Comparison of ENCODE assay signal across 23 mouse cellular contexts in genomic region chr16:25385498-25386192, GRCm38 (mm10).
DNase-seq lines count a peak whose midpoint lies in the region; ATAC-seq and TF ChIP-seq lines count a peak whose summit lies in the region.
"Had no signal": no experiment of that assay in that cellular context is flagged by ENCODE, and none has a peak within 500 bp of the region (broad histone marks: within the 10 kb centered on the region; RNA-seq: fewer than 3 reads in every experiment).

No protein-coding gene starts in this region.

- no peak for DNase-seq in forebrain, embryonic 11.5 days (ENCODE audit: low spot score)
- DNase-seq in 3134 (ENCODE audit: extremely low read depth, insufficient read length, low spot score) (peak; percentile 46), Patski (ENCODE audit: low read depth, low spot score) (no peak)
- DNase-seq: adrenal gland, postnatal 25 days; cerebellum, adult 9-10 months; gastrocnemius, postnatal 14 days; heart, adult 2 months; kidney, adult 11 months; kidney, postnatal 4 days; left cerebral cortex, postnatal 4 days; right cerebral cortex, adult 18-20 months; right cerebral cortex, postnatal 4 days had no signal

- H3K9ac ChIP-seq in forebrain, embryonic 16.5 days (replicated peaks; ENCODE audit: low read depth, low read length), result no peak overlapping the region
- H3K9ac ChIP-seq in forebrain, embryonic 11.5 days (ENCODE audit: low read length), result no peak overlapping the region
- H3K9ac ChIP-seq in stomach, embryonic 15.5 days, result no peak overlapping the region
- H3K9ac ChIP-seq in neural tube, embryonic 15.5 days (replicated peaks), result no peak overlapping the region
- H3K9ac ChIP-seq in kidney, embryonic 16.5 days (replicated peaks; ENCODE audit: low read length), result no peak overlapping the region
- H3K9ac ChIP-seq: forebrain, embryonic 15.5 days; hindbrain, embryonic 13.5 days; kidney, embryonic 15.5 days had no signal

- no peak for TF ChIP-seq CTCF in Patski (IDR thresholded peaks at IDR 0.05)

- peak; percentile 47; the same call in 1 of the 2 replicates for ATAC-seq in forebrain, embryonic 16.5 days
- ATAC-seq in forebrain, embryonic 11.5 days (replicated peaks; ENCODE audit: low FRiP score), result no peak
- ATAC-seq in Patski, result peak; percentile 92
- no peak for ATAC-seq in stomach, embryonic 15.5 days (ENCODE audit: insufficient read depth, low FRiP score, low read depth)
- ATAC-seq in neural tube, embryonic 15.5 days (ENCODE audit: low FRiP score), result no peak
- no peak for ATAC-seq in kidney, embryonic 16.5 days (ENCODE audit: low FRiP score, low TSS enrichment)
- ATAC-seq: forebrain, embryonic 15.5 days; lung, postnatal 0 days; midbrain, embryonic 16.5 days had no signal

- POLR2A ChIA-PET in Patski (lab: Charles Lee), result no interaction called here

- H3K4me1 ChIP-seq in forebrain, embryonic 16.5 days (replicated peaks; ENCODE audit: control insufficient read depth, insufficient read depth, low read length), result no peaks in the 10 kb centered on the region
- H3K4me1 ChIP-seq in forebrain, embryonic 11.5 days (replicated peaks; ENCODE audit: control insufficient read depth, insufficient read depth, low read length), result no peaks in the 10 kb centered on the region
- H3K4me1 ChIP-seq in stomach, embryonic 15.5 days, result no peaks in the 10 kb centered on the region
- H3K4me1 ChIP-seq in neural tube, embryonic 15.5 days, result no peaks in the 10 kb centered on the region
- H3K4me1 ChIP-seq in kidney, embryonic 16.5 days (ENCODE audit: insufficient read depth, low read length), result peaks cover 3% of the 10 kb centered on the region; the same call in 1 of the 2 replicates
- H3K4me1 ChIP-seq: forebrain, embryonic 15.5 days; hindbrain, embryonic 13.5 days; midbrain, embryonic 10.5 days had no signal

- CTCF ChIA-PET in Patski (lab: Charles Lee), result interaction anchor here (0.8 to 1.7 kb wide), 3 partner anchors 9 to 40 kb away, joined by 3 to 4 read pairs (median 3); no protein-coding TSS in a partner anchor

- H3K9me3 ChIP-seq in forebrain, embryonic 16.5 days (ENCODE audit: control insufficient read depth, low read length), result no peaks in the 10 kb centered on the region
- H3K9me3 ChIP-seq in forebrain, embryonic 11.5 days (ENCODE audit: control insufficient read depth, low read length), result no peaks in the 10 kb centered on the region
- H3K9me3 ChIP-seq in stomach, embryonic 15.5 days, result no peaks in the 10 kb centered on the region
- H3K9me3 ChIP-seq in neural tube, embryonic 15.5 days (replicated peaks), result no peaks in the 10 kb centered on the region
- H3K9me3 ChIP-seq in kidney, embryonic 16.5 days (ENCODE audit: low read length), result no peaks in the 10 kb centered on the region
- H3K9me3 ChIP-seq: forebrain, embryonic 15.5 days; hindbrain, embryonic 13.5 days; kidney, embryonic 15.5 days; midbrain, embryonic 10.5 days had no signal

- no peak overlapping the region for H3K27ac ChIP-seq in forebrain, embryonic 16.5 days (ENCODE audit: low read length)
- H3K27ac ChIP-seq in forebrain, embryonic 11.5 days (ENCODE audit: low read depth, low read length), result no peak overlapping the region
- H3K27ac ChIP-seq in stomach, embryonic 15.5 days, result peak overlapping the region; percentile 52; the same call in 1 of the 2 replicates
- H3K27ac ChIP-seq in neural tube, embryonic 15.5 days (replicated peaks), result no peak overlapping the region
- H3K27ac ChIP-seq in kidney, embryonic 16.5 days (ENCODE audit: low read length), result no peak overlapping the region
- H3K27ac ChIP-seq: forebrain, embryonic 15.5 days; heart, adult 2 months; hindbrain, embryonic 13.5 days; kidney, embryonic 15.5 days; left cerebral cortex, adult 2 months; midbrain, embryonic 10.5 days had no signal

- H3K27me3 ChIP-seq in forebrain, embryonic 16.5 days (replicated peaks; ENCODE audit: control insufficient read depth, insufficient read depth, low read length), result no peaks in the 10 kb centered on the region
- H3K27me3 ChIP-seq in forebrain, embryonic 11.5 days (ENCODE audit: control insufficient read depth, insufficient read depth, low read length), result no peaks in the 10 kb centered on the region
- no peaks in the 10 kb centered on the region for H3K27me3 ChIP-seq in Patski
- H3K27me3 ChIP-seq in stomach, embryonic 15.5 days (replicated peaks), result no peaks in the 10 kb centered on the region
- H3K27me3 ChIP-seq in neural tube, embryonic 15.5 days (replicated peaks), result no peaks in the 10 kb centered on the region
- H3K27me3 ChIP-seq in kidney, embryonic 16.5 days (ENCODE audit: insufficient read depth, low read length), result no peaks in the 10 kb centered on the region
- H3K27me3 ChIP-seq: forebrain, embryonic 15.5 days; hindbrain, embryonic 13.5 days; kidney, embryonic 15.5 days had no signal

- no peak overlapping the region for H3K4me2 ChIP-seq in forebrain, embryonic 16.5 days (ENCODE audit: low read length)
- no peak overlapping the region for H3K4me2 ChIP-seq in forebrain, embryonic 11.5 days (ENCODE audit: low read depth, low read length, severe bottlenecking)
- H3K4me2 ChIP-seq in stomach, embryonic 15.5 days, result no peak overlapping the region
- H3K4me2 ChIP-seq in neural tube, embryonic 15.5 days, result no peak overlapping the region
- H3K4me2 ChIP-seq in kidney, embryonic 16.5 days (replicated peaks; ENCODE audit: low read depth, low read length), result no peak overlapping the region
- H3K4me2 ChIP-seq: forebrain, embryonic 15.5 days; hindbrain, embryonic 13.5 days; kidney, embryonic 15.5 days had no signal

- 70% methylated on average over 6 of the region's 6 CpGs for WGBS in forebrain, embryonic 16.5 days
- WGBS in forebrain, embryonic 11.5 days, result 89% methylated on average over 6 of the region's 6 CpGs
- WGBS in stomach, embryonic 15.5 days, result 63% methylated on average over 6 of the region's 6 CpGs
- 79% methylated on average over 6 of the region's 6 CpGs for WGBS in neural tube, embryonic 15.5 days
- WGBS in kidney, embryonic 16.5 days, result 65% methylated on average over 6 of the region's 6 CpGs

- no peaks in the 10 kb centered on the region for H3K36me3 ChIP-seq in forebrain, embryonic 16.5 days (ENCODE audit: control insufficient read depth, insufficient read depth)
- no peaks in the 10 kb centered on the region for H3K36me3 ChIP-seq in forebrain, embryonic 11.5 days (ENCODE audit: control insufficient read depth, insufficient read depth, low read length)
- no peaks in the 10 kb centered on the region for H3K36me3 ChIP-seq in stomach, embryonic 15.5 days
- no peaks in the 10 kb centered on the region for H3K36me3 ChIP-seq in neural tube, embryonic 15.5 days
- no peaks in the 10 kb centered on the region for H3K36me3 ChIP-seq in kidney, embryonic 16.5 days (ENCODE audit: insufficient read depth, low read length)
- H3K36me3 ChIP-seq: forebrain, embryonic 15.5 days; hindbrain, embryonic 13.5 days; kidney, embryonic 15.5 days; midbrain, embryonic 10.5 days had no signal

- in situ Hi-C loops in Patski (cut with MboI; ENCODE audit: low pct_unique_long_range_greater_than_20kb), result no loop called here

- no peak overlapping the region for H3K4me3 ChIP-seq in forebrain, embryonic 16.5 days (replicated peaks; ENCODE audit: low read length)
- H3K4me3 ChIP-seq in forebrain, embryonic 11.5 days (ENCODE audit: low read depth, low read length), result no peak overlapping the region
- no peak overlapping the region for H3K4me3 ChIP-seq in stomach, embryonic 15.5 days (replicated peaks)
- H3K4me3 ChIP-seq in neural tube, embryonic 15.5 days (replicated peaks), result no peak overlapping the region
- H3K4me3 ChIP-seq in kidney, embryonic 16.5 days (ENCODE audit: low read length), result no peak overlapping the region
- H3K4me3 ChIP-seq: forebrain, embryonic 15.5 days; heart, adult 2 months; hindbrain, embryonic 13.5 days; kidney, embryonic 15.5 days; left cerebral cortex, adult 2 months; midbrain, embryonic 10.5 days had no signal

Comparison
In these comparisons a context has a peak if more than half of its experiments do, and no peak if none do; other contexts are left out.
1. ATAC-seq: peak in forebrain, embryonic 16.5 days (single experiment) and Patski (single experiment); none in forebrain, embryonic 11.5 days (single experiment), stomach, embryonic 15.5 days (single experiment), neural tube, embryonic 15.5 days (single experiment) and kidney, embryonic 16.5 days (single experiment).